Mouse (Mus musculus): ENCODE measurements around the gene Adap1. TPM values are rescaled to one million over a fixed set of nuclear protein-coding genes. Genes with fewer than 3 reads are reported as not detected.
A peak's percentile ranks its signal among the peaks of the same experiment; 100 is the strongest.
"Not testable (repeated sequence)": the region's sequence is repeated elsewhere in the genome, so short reads cannot be mapped to it uniquely, and the experiment has no call there.

Gene Adap1
- total RNA-seq, 2 experiments from 2014 or later: 370 to 382 TPM

DNA sequence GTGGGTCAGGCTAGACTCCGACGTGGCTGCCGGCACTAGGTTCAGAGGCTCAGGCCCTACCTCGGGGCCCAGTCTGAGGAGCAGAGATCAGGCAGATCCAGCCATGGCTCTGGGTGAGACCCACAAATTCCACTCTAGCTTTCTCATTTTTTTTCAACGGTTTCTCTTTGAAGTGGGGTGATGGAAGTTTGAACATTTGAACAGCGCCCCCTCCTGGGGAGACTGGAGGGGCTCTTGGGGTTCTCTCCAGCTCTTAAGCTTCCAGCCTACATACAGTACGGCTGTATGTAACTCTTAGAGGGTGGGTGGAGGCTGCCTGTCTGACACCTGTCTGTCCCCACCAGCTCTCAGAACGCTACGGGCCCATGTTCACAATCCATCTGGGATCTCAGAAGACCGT, 28.1 kb upstream of the Adap1 start:
- intact Hi-C loops (cut with DNase I): no loop called here
- no peak for DNase-seq (ENCODE audit: extremely low spot score in 1 of 2, low spot score in 2 of 2)

DNA sequence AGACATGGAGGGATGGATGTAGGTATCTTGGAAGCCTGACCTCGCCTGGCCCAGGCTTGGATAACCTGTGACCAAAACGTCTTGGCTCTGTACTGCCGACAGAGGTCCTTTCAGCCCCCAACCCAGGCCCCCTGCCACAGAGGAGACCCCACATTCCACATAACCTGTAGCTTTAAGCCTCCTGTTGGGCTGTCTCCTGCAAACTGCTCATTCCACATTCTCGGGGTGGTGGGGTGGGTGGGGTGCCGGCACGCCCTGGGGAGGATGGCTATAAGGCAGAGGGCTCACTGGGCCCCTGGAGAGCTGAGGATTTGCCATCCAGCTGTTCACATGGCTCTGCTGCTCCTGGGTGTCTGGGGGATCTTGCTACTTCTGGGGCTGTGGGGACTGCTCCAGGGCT, 26.9 kb upstream of the Adap1 start, which contains the start of gene Cyp2w1:
TSS of gene Cyp2w1 (plus strand) at position 301 of the 400 bp plus-strand sequence.
- intact Hi-C loops (cut with DNase I): no loop called here
- no peak for DNase-seq (ENCODE audit: extremely low spot score in 1 of 2, low spot score in 2 of 2)

DNA sequence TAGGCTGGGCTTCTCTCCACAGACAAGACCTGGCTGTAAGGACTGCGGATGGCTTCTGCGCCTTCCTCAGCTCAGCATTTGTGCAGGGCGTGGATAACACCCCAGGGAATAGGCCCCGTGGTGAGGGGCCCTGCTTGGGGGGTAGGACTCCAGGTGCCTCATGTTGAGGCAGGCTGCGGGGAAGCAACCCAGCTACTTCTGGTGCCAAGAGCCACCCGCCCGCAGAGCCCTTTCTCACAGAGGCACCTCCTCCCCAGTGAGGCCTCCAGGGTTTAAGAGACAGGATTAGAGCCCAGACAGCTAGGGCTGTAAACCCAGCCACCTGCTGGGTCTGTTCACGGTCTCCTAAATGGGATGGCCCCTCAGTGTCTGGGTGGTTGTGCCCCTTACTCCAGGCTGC, 26.2 kb upstream of the Adap1 start:
- intact Hi-C loops (cut with DNase I): no loop called here
- DNase-seq (ENCODE audit: extremely low spot score in 1 of 2, low spot score in 2 of 2): no peak

GRCm38 (mm10) chr5:139351134-139351533, 25.7 kb upstream of the Adap1 start, which contains the start of gene Cox19:
Gene Cox19, minus strand, starts transcription at chr5:139351418.
- intact Hi-C loops (cut with DNase I): no loop called here
- no peak for DNase-seq (ENCODE audit: extremely low spot score in 1 of 2, low spot score in 2 of 2)

DNA sequence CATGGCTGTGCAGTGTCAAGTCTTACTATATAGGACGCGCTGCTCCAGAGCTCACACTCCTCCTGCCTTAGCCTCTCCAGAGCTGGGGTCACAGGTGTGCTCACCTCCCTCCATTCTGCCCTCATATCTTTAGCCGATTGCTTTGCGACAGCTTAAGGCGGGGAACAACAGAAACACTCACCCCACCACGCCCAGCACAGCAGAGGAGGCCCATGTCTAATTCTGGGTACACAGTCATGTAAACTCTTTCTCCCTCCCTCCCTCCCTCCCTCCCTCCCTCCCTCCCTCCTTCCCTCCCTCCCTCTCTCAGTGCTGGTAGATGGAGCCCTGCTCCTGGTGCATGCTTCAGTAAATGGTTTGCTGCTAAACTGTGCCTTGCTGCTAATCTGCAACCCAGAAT, 24.3 kb upstream of the Adap1 start:
- DNase-seq (ENCODE audit: extremely low spot score in 1 of 2, low spot score in 2 of 2): no peak
- intact Hi-C loops (cut with DNase I): loop anchor here (10.0 kb wide), 1 partner anchor 325 kb away; no protein-coding TSS in a partner anchor

DNA sequence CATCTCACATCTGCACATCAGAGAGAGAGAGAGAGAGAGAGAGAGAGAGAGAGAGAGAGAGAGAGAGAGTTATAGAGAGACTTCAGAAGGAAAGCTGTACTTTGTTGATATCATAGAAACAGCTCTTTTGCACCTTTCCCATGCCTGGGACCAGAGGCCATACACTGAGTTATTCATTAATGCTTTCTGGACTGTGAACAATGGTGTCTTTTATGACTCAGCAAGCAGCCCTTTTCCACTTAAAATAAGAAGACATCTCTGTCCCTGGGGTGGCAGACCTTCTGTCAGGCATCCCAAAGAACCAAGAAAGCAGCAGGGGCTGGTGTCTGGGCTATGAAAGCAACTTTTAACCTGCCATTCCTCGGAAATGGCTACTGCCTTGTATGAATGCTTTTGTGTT, 21.8 kb upstream of the Adap1 start:
- intact Hi-C loops (cut with DNase I): loop anchor here (10.0 kb wide), 1 partner anchor 328 kb away; no protein-coding TSS in a partner anchor
- DNase-seq (ENCODE audit: extremely low spot score in 1 of 2, low spot score in 2 of 2): no peak

DNA sequence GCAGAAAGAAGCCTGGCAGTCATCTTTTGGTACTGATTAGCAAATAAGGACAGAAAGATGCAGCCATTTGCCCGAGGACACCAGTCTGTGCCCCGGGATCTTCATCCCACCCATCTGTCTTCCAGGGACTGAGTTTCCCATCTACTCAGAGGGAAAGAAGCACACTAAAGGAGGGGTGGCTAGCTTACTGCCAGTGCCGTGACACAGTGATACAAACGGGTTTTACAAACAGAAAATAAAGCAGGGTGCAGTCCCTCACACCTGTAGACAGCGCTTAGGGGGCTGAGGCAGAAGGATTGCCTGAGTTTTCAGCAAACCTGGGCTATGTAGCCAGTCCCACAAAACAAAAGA, 19.9 kb upstream of the Adap1 start:
- no peak for DNase-seq (ENCODE audit: extremely low spot score in 1 of 2, low spot score in 2 of 2)
- intact Hi-C loops (cut with DNase I): loop anchor here (10.0 kb wide), 1 partner anchor 329 kb away; no protein-coding TSS in a partner anchor

DNA sequence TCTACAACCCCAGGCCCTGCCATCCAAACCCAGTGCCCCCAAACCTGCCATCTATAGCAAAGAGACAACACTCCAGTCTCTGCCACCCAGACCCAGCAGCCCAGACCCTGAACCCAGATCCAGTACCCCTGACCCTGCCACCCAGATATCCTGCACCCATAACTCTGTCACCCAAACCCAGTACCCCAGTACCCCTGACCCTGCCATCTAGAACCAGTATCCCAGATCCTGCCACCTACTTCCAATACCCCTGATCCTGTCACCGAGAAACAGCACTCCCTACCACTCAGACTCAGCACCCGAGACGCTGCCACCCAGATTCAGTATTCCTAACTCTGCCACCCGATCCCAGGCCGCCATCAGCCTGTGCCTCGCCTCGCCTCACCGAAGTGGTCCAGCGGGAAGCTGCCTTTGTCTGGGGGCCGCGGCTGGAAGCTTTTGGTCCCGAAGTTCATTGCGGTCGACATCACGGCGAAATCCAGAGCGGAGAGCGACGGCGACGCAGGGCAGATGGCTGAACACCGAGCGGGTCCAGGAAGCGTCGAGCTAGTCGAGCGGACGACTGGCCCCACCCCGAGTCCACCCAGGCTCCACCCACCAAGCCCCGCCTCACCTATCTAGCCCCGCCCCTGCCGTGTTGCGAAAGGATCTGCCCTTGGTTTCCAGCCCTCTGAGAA, 19.4 kb upstream of the Adap1 start:
- intact Hi-C loops (cut with DNase I): loop anchor here (10.0 kb wide), 1 partner anchor 330 kb away; no protein-coding TSS in a partner anchor
- peak; percentile 88 to 95 for DNase-seq (ENCODE audit: extremely low spot score in 1 of 2, low spot score in 2 of 2)

DNA sequence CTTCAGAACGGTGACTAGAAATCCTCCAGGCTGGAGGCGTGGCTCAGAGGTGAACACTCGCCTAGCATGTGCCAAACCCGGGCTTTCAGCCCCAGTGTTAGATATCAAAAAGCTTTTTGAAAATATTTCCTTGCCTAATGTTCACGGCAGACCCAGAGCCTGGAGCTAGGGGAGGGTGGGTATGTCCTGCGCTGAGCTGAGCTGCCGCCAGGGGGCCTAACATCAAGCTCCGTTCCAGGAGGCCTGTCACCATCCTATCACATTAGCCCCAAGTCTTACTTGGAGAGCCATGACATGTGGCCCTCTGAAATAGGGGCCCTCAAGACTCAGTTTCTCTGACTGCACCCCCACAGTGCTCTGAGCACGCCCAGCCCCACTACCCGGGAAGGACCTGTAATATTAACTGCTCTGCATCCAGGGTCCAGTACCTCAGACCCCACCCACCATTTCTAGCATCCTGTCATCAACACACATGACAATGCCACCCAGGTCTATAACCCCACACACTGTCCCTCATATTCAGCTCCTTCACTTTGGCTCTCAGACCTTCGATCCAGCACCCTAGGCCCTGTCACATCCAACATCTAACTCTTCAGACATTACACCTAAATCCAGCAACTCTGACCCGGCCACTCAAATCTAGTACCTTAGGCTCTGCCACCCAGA, 18.7 kb upstream of the Adap1 start:
- peak; percentile 64 to 84 for DNase-seq (ENCODE audit: extremely low spot score in 1 of 2, low spot score in 2 of 2)
- intact Hi-C loops (cut with DNase I): loop anchor here (10.0 kb wide), 1 partner anchor 331 kb away; no protein-coding TSS in a partner anchor

GRCm38 (mm10) chr5:139338891-139339290, 13.5 kb upstream of the Adap1 start:
- intact Hi-C loops (cut with DNase I): loop anchor here (10.0 kb wide), 1 partner anchor 406 kb away; no protein-coding TSS in a partner anchor

DNA sequence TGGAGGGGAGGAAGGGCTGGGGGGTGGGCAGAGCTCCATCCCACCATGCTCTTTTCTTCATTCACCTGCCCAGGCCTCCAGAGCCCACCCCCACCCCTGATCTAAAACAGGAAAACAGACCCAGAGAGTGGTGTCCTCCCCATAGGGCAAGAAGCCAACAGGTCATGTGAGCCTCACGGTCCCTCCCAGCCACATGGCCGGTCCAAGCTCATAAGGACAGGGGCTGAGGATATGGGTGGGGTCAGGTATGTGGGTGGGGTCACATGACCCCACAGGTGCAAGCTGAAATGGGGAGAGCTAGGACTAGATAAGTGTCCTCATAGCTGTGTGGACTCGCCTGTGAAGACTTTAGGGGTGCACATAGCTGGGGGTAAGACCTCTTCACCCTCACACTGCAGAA, 13.0 kb upstream of the Adap1 start:
- intact Hi-C loops (cut with DNase I): loop anchor here (10.0 kb wide), 1 partner anchor 406 kb away; no protein-coding TSS in a partner anchor
- DNase-seq (ENCODE audit: extremely low spot score in 1 of 2, low spot score in 2 of 2): no peak

More at GRCm38 (mm10) chr5:139338891-139339290, 13.5 kb upstream of the Adap1 start:
- DNase-seq (ENCODE audit: extremely low spot score in 1 of 2, low spot score in 2 of 2): no peak

DNA sequence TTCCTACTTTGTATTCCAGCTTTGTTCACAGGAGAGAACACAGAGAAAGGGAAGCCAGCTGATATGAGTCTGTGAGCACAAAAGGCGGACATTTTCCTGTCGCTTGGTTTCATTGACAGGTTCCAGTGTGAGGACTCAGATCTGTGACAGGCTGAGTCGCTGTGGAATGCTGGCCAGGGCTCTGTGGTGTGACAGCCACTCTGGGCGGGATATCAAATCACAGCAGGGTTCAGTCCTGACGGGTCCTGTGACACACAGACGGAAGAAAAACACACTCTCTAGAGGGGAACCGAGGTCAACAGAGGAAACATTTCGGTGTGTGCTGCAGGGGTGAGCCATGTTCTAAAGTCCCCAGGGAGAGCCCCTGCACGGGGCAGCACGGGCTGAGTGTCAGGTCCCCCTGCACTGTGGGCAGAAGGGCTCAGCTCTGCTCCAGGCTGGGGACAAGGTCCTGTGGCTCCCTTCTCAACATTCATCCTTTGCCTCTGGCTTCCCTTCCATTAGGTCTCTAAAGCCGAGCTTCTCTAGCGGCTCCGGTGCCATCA, 12.5 kb upstream of the Adap1 start:
- DNase-seq (ENCODE audit: extremely low spot score in 1 of 2, low spot score in 2 of 2): peak in 1 of 2 experiments; percentile 73
- intact Hi-C loops (cut with DNase I): loop anchor here (10.0 kb wide), 1 partner anchor 407 kb away; no protein-coding TSS in a partner anchor

GRCm38 (mm10) chr5:139335634-139336033, 10.2 kb upstream of the Adap1 start:
- intact Hi-C loops (cut with DNase I): loop anchor here (10.0 kb wide), 1 partner anchor 409 kb away; no protein-coding TSS in a partner anchor
- DNase-seq (ENCODE audit: extremely low spot score in 1 of 2, low spot score in 2 of 2): no peak

DNA sequence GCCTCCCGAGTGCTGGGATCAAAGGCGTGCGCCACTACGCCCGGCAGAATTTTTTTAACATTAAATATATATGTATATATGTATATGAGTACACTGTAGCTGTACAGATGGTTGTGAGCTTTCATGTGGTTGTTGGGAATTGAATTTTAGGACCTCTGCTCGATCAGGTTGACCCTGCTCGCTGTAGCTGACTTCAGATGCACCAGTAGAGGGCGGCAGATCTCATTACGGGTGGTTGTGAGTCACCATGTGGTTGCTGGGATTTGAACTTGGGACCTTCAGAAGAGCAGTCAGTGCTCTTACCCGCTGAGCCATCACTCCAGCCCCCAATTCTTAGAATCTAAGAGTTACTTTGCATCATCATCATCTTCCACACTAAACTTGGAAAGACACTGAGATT, 9.0 kb upstream of the Adap1 start:
- intact Hi-C loops (cut with DNase I): loop anchor here (10.0 kb wide), 1 partner anchor 410 kb away; no protein-coding TSS in a partner anchor
- DNase-seq (ENCODE audit: extremely low spot score in 1 of 2, low spot score in 2 of 2): not testable (repeated sequence)

GRCm38 (mm10) chr5:139333301-139334013, 8.0 kb upstream of the Adap1 start:
- no peak for DNase-seq (ENCODE audit: extremely low spot score in 1 of 2, low spot score in 2 of 2)
- intact Hi-C loops (cut with DNase I): loop anchor here (10.0 kb wide), 1 partner anchor 411 kb away; no protein-coding TSS in a partner anchor

DNA sequence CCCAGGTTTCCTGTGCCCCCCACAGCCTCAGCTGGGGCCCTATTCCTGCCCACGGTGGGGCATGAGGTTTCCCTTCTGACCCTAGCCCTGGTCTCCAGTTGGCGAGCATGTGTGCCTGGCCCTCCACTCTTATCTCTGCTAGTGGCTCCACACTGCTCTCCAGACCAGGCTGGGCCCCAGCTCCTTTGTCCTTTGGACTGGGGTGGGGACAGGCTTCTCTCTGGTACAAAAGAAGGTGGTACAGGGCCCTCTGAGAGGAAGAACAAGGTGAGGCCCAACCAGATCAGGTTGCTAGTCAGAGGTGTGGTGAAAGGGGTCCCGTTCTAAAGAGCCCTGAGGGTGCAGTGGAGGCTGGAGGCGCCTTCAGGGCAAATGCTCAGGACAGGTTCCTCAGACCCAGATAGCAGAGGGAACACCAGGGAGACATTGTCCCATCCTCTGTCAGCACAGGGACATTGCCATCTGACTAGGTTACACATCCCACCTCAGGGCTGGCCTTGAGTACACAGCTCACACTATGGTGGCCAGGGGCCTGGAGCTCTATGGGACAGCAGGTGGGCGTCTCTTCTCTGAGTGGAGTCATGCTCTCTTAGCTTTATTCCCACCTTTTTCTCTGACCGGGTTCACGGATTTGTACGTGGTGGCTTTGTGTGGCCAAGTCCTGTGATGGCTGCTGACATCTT, 7.3 kb upstream of the Adap1 start:
- intact Hi-C loops (cut with DNase I): loop anchor here (10.0 kb wide), 1 partner anchor 412 kb away; no protein-coding TSS in a partner anchor
- DNase-seq (ENCODE audit: extremely low spot score in 1 of 2, low spot score in 2 of 2): no peak

GRCm38 (mm10) chr5:139331742-139332141, 6.3 kb upstream of the Adap1 start:
- intact Hi-C loops (cut with DNase I): loop anchor here (10.0 kb wide), 1 partner anchor 413 kb away; no protein-coding TSS in a partner anchor
- DNase-seq (ENCODE audit: extremely low spot score in 1 of 2, low spot score in 2 of 2): peak; percentile 60 to 79

DNA sequence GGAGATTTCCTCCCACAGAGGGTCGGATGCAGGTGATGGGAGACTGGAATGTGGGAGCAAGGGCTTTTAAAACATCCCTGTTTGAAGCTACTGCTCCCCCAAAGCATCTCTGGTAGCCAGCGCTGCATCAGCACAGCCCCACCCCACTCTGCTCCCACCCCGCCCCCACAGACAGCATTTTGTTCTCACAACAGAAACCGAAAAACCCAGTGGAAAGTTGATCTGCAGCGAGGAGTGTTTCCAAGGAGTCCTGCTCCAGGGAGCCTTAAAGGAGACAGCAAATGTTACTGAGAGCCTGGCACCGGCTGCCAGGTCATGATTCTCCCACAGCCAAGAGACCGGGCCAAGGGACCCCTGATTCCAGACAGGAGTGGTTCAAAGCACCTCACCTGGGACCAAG, 5.3 kb upstream of the Adap1 start:
- DNase-seq (ENCODE audit: extremely low spot score in 1 of 2, low spot score in 2 of 2): no peak
- intact Hi-C loops (cut with DNase I): loop anchor here (10.0 kb wide), 1 partner anchor 414 kb away; no protein-coding TSS in a partner anchor
